Comparison of ENCODE assay signal across 19 mouse cellular contexts in the genomic region with DNA sequence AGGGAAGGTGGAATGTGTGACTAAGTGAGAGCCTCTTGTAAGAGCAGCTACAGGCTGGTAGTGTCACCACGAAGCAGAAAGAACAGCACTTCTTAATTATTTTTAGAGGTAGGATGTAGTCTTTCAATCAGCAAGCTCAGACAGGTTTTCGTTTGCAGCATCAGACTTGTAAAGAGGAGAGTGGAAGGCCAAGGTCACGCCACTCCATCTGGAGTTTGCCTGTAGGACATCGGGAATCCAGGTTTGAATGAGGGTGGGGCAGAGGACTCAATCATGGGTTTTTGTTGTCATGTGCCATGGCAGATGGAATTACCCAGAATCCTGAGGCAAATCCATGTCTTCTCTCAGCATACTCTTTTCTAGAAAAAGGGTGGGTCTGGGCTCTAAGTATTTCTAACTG.
DNase-seq lines count a peak whose midpoint lies in the region; ATAC-seq lines count a peak whose summit lies in the region.
"Had no signal": no experiment of that assay in that cellular context is flagged by ENCODE, and none has a peak within 500 bp of the region (broad histone marks: within the 10 kb centered on the region; RNA-seq: fewer than 3 reads in every experiment).

No protein-coding gene starts in this region.

- 32% methylated on average over 4 of the region's 4 CpGs for WGBS in forebrain, embryonic 13.5 days
- 31% methylated on average over 4 of the region's 4 CpGs for whole genome bisulfite sequencing in forebrain, embryonic 14.5 days
- WGBS in heart, embryonic 14.5 days, result 36% methylated on average over 4 of the region's 4 CpGs
- WGBS in heart, embryonic 10.5 days, result 54% methylated on average over 4 of the region's 4 CpGs
- 65% methylated on average over 4 of the region's 4 CpGs for WGBS in hindbrain, embryonic 14.5 days

- no peak for DNase-seq in forebrain, embryonic 14.5 days (ENCODE audit: low spot score)
- DNase-seq in heart, embryonic 10.5 days (ENCODE audit: low spot score), result no peak
- DNase-seq in ES-CJ7 (ENCODE audit: low read depth, low spot score) (peak; percentile 76), ZHBTc4 (ENCODE audit: low read depth, low spot score) (peak; percentile 83)
- no peak for DNase-seq in embryo, embryonic 10 days (ENCODE audit: low spot score)
- DNase-seq in hindbrain, embryonic 14.5 days (ENCODE audit: low spot score), result no peak
- DNase-seq: adrenal gland, postnatal 25 days; cerebellum, adult 2 months; cerebellum, postnatal 14 days; gastrocnemius, postnatal 14 days; heart, adult 2 months; heart, postnatal 36 days; kidney, adult 9 months; kidney, postnatal 10 days had no signal

- peaks cover 10% of the 10 kb centered on the region; the same call in 1 of the 2 replicates for H3K4me1 ChIP-seq in forebrain, embryonic 13.5 days
- H3K4me1 ChIP-seq in forebrain, embryonic 14.5 days (ENCODE audit: control insufficient read depth, insufficient read depth, low read length), result no peaks in the 10 kb centered on the region
- H3K4me1 ChIP-seq in heart, embryonic 14.5 days (ENCODE audit: control insufficient read depth in 2 of 2, insufficient read depth in 2 of 2, low read length in 2 of 2), result peaks cover 0 to 3% of the 10 kb centered on the region in 2 experiments; a peak in 2 of 4 replicates
- peaks cover 9% of the 10 kb centered on the region; the same call in 1 of the 2 replicates for H3K4me1 ChIP-seq in heart, embryonic 10.5 days
- H3K4me1 ChIP-seq in hindbrain, embryonic 14.5 days (replicated peaks; ENCODE audit: control insufficient read depth, insufficient read depth, low read length), result no peaks in the 10 kb centered on the region

- no peak for ATAC-seq in forebrain, embryonic 13.5 days
- ATAC-seq in forebrain, embryonic 14.5 days, result no peak
- ATAC-seq in heart, embryonic 14.5 days (ENCODE audit: insufficient number of reproducible peaks, insufficient read depth, low FRiP score, low read depth), result no peak
- ATAC-seq in hindbrain, embryonic 14.5 days (ENCODE audit: low FRiP score), result no peak
- ATAC-seq: hindbrain, embryonic 16.5 days; inflammation-experienced regulatory T-cells, adult 6 months; intestine, postnatal 0 days had no signal

- H3K4me3 ChIP-seq in forebrain, embryonic 13.5 days, result no peak overlapping the region
- H3K4me3 ChIP-seq in forebrain, embryonic 14.5 days (ENCODE audit: low read depth, low read length), result no peak overlapping the region
- no peak overlapping the region for H3K4me3 ChIP-seq in heart, embryonic 14.5 days (ENCODE audit: control insufficient read depth in 1 of 2, insufficient read depth in 1 of 2, low read depth in 1 of 2, low read length in 2 of 2)
- no peak overlapping the region for H3K4me3 ChIP-seq in heart, embryonic 10.5 days
- H3K4me3 ChIP-seq in hindbrain, embryonic 14.5 days (replicated peaks; ENCODE audit: low read length), result no peak overlapping the region
- H3K4me3 ChIP-seq: heart, adult 2 months had no signal

- no peak overlapping the region for H3K4me2 ChIP-seq in forebrain, embryonic 13.5 days
- H3K4me2 ChIP-seq in forebrain, embryonic 14.5 days (ENCODE audit: low read length), result no peak overlapping the region
- no peak overlapping the region for H3K4me2 ChIP-seq in heart, embryonic 14.5 days (ENCODE audit: low read length)
- no peak overlapping the region for H3K4me2 ChIP-seq in hindbrain, embryonic 14.5 days (replicated peaks)

- H3K27me3 ChIP-seq in forebrain, embryonic 13.5 days, result no peaks in the 10 kb centered on the region
- no peaks in the 10 kb centered on the region for H3K27me3 ChIP-seq in forebrain, embryonic 14.5 days (replicated peaks; ENCODE audit: control insufficient read depth, insufficient read depth, low read length)
- no peaks in the 10 kb centered on the region for H3K27me3 ChIP-seq in heart, embryonic 14.5 days (ENCODE audit: control insufficient read depth, insufficient read depth, low read length)
- no peaks in the 10 kb centered on the region for H3K27me3 ChIP-seq in heart, embryonic 10.5 days (ENCODE audit: insufficient read depth, poor library complexity, severe bottlenecking)
- no peaks in the 10 kb centered on the region for H3K27me3 ChIP-seq in hindbrain, embryonic 14.5 days (ENCODE audit: control insufficient read depth, insufficient read depth, low read length)

- no peak overlapping the region for H3K9ac ChIP-seq in forebrain, embryonic 13.5 days
- H3K9ac ChIP-seq in forebrain, embryonic 14.5 days (ENCODE audit: low read length), result no peak overlapping the region
- no peak overlapping the region for H3K9ac ChIP-seq in heart, embryonic 14.5 days (ENCODE audit: low read length)
- H3K9ac ChIP-seq in hindbrain, embryonic 14.5 days, result no peak overlapping the region

- no peaks in the 10 kb centered on the region for H3K36me3 ChIP-seq in forebrain, embryonic 13.5 days (ENCODE audit: poor library complexity, severe bottlenecking)
- no peaks in the 10 kb centered on the region for H3K36me3 ChIP-seq in forebrain, embryonic 14.5 days (ENCODE audit: control insufficient read depth, insufficient read depth, low read length)
- H3K36me3 ChIP-seq in heart, embryonic 14.5 days (ENCODE audit: control insufficient read depth, insufficient read depth, low read length), result no peaks in the 10 kb centered on the region
- H3K36me3 ChIP-seq in heart, embryonic 10.5 days, result 0 out of 2 replicates have a peak, but pooled peaks cover 2% of the 10 kb centered on the region
- H3K36me3 ChIP-seq in hindbrain, embryonic 14.5 days (replicated peaks; ENCODE audit: control insufficient read depth, insufficient read depth), result no peaks in the 10 kb centered on the region

- H3K9me3 ChIP-seq in forebrain, embryonic 13.5 days (replicated peaks), result no peaks in the 10 kb centered on the region; the same call in 1 of the 2 replicates
- no peaks in the 10 kb centered on the region for H3K9me3 ChIP-seq in forebrain, embryonic 14.5 days (replicated peaks; ENCODE audit: control insufficient read depth, low read length)
- no peaks in the 10 kb centered on the region for H3K9me3 ChIP-seq in heart, embryonic 14.5 days (ENCODE audit: control insufficient read depth, low read length)
- H3K9me3 ChIP-seq in heart, embryonic 10.5 days, result no peaks in the 10 kb centered on the region
- no peaks in the 10 kb centered on the region for H3K9me3 ChIP-seq in hindbrain, embryonic 14.5 days (ENCODE audit: control insufficient read depth, low read length)

- H3K27ac ChIP-seq in forebrain, embryonic 13.5 days, result peak overlapping the region; percentile 42; the same call in 1 of the 2 replicates
- no peak overlapping the region for H3K27ac ChIP-seq in forebrain, embryonic 14.5 days (ENCODE audit: low read depth, low read length)
- H3K27ac ChIP-seq in heart, embryonic 14.5 days (replicated peaks in 1 of 2; ENCODE audit: control insufficient read depth in 1 of 2, insufficient read depth in 1 of 2, low read depth in 2 of 2, low read length in 2 of 2), result peak overlapping the region; percentile 25 to 39; a peak in 2 of 4 replicates
- H3K27ac ChIP-seq in heart, embryonic 10.5 days, result no peak overlapping the region
- H3K27ac ChIP-seq in hindbrain, embryonic 14.5 days, result no peak overlapping the region
- H3K27ac ChIP-seq: heart, adult 2 months had no signal

Comparison
In these comparisons a context has a peak if more than half of its experiments do, and no peak if none do; other contexts are left out.
1. H3K27ac ChIP-seq: peak in forebrain, embryonic 13.5 days (single experiment) and heart, embryonic 14.5 days (2 of 2); none in forebrain, embryonic 14.5 days (single experiment), heart, embryonic 10.5 days (single experiment) and hindbrain, embryonic 14.5 days (single experiment).
2. DNase-seq: peak in ES-CJ7 (single experiment) and ZHBTc4 (single experiment); none in forebrain, embryonic 14.5 days (single experiment), heart, embryonic 10.5 days (single experiment), embryo, embryonic 10 days (single experiment) and hindbrain, embryonic 14.5 days (single experiment).